Mouse (Mus musculus): Measurements from ENCODE around the gene Papolg.

DNA sequence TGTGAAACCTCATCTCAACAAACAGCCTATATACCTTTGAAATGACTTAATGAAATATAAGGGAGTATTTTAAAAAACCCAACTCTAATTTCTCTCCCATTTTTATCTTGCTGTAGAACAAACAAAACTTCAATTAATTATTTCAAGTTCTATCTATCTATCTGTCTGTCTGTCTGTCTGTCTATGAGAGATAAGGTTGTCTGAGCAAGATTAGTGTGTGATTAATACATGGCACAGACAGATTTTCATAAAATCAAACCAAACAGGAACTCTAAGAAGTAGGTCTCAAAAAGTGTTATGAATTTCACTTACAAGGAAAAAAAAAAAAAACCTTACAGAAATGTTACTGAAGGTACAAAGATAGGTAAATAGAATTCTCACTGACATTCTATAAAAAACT is 1.5 kb downstream of the Papolg start:
- TF ChIP-seq POLR2A (IDR thresholded peaks at IDR 0.05; ENCODE audit: control insufficient read depth in 1 of 2, insufficient read depth in 1 of 2, low read depth in 1 of 2, low read length in 2 of 2, poor library complexity in 1 of 2) (no peak), GATA1 (IDR thresholded peaks at IDR 0.05; ENCODE audit: low read depth, low read length) (peak; percentile 84), MYB (IDR thresholded peaks at IDR 0.05; ENCODE audit: low read depth, low read length) (no peak), MYC (IDR thresholded peaks at IDR 0.05; ENCODE audit: low read depth, low read length) (no peak), EP300 (IDR thresholded peaks at IDR 0.05; ENCODE audit: low read depth in 1 of 2, low read length in 2 of 2) (peak; percentile 34 to 62; a peak in 1 of 4 replicates), MAX (IDR thresholded peaks at IDR 0.05; ENCODE audit: low read length) (no peak), TCF12 (IDR thresholded peaks at IDR 0.05; ENCODE audit: low read depth, low read length) (peak; percentile 65), MAFK (IDR thresholded peaks at IDR 0.05; ENCODE audit: borderline replicate concordance, low read depth, low read length) (no peak), ELF1 (IDR thresholded peaks at IDR 0.05; ENCODE audit: low read depth, low read length) (no peak), ETS1 (IDR thresholded peaks at IDR 0.05; ENCODE audit: low read depth, low read length) (0 out of 2 replicates have a peak, but pooled peaks have one; percentile 13), ZNF384 (IDR thresholded peaks at IDR 0.05; ENCODE audit: low read depth, low read length) (0 out of 2 replicates have a peak, but pooled peaks have one; percentile 47), CTCF (IDR thresholded peaks at IDR 0.05 in 2 of 3, conservative IDR thresholded peaks at IDR 0.05 in 1 of 3; ENCODE audit: control insufficient read depth in 1 of 3, insufficient read depth in 1 of 3, low read depth in 2 of 3, low read length in 3 of 3, poor library complexity in 1 of 3, severe bottlenecking in 1 of 3) (no peak), USF1 (IDR thresholded peaks at IDR 0.05; ENCODE audit: low read depth, low read length) (no peak)
